ENCODE assay signal across 19 mouse cellular contexts in genomic region chr11:68331676-68332265, GRCm38 (mm10).
DNase-seq lines count a peak whose midpoint lies in the region.
"Had no signal": no experiment of that assay in that cellular context is flagged by ENCODE, and none has a peak within 500 bp of the region (broad histone marks: within the 10 kb centered on the region; RNA-seq: fewer than 3 reads in every experiment).

No protein-coding gene starts in this region.

- peaks cover 59% of the 10 kb centered on the region for H3K36me3 ChIP-seq in midbrain, embryonic 10.5 days
- H3K36me3 ChIP-seq: embryonic facial prominence, embryonic 15.5 days; forebrain, embryonic 10.5 days; heart, embryonic 12.5 days; hindbrain, embryonic 15.5 days; limb, embryonic 15.5 days; liver, embryonic 15.5 days; neural tube, embryonic 15.5 days had no signal

- peaks cover 8% of the 10 kb centered on the region; the same call in 1 of the 2 replicates for H3K4me1 ChIP-seq in midbrain, embryonic 10.5 days
- H3K4me1 ChIP-seq: embryonic facial prominence, embryonic 15.5 days; hindbrain, embryonic 15.5 days; limb, embryonic 15.5 days; liver, embryonic 15.5 days had no signal

- no peaks in the 10 kb centered on the region for H3K9me3 ChIP-seq in midbrain, embryonic 10.5 days (replicated peaks)
- H3K9me3 ChIP-seq: embryonic facial prominence, embryonic 15.5 days; forebrain, embryonic 10.5 days; heart, embryonic 12.5 days; limb, embryonic 15.5 days; liver, embryonic 15.5 days; neural tube, embryonic 15.5 days had no signal

- peak; percentile 86 for DNase-seq in left cerebral cortex, postnatal 4 days
- no peak for DNase-seq in left cerebral cortex, postnatal 25 days (ENCODE audit: low spot score in 2 of 2)
- DNase-seq in adrenal gland, postnatal 14 days = peak; percentile 51
- DNase-seq in cerebellum, adult 8-10 months = peak; percentile 19
- DNase-seq in MN1 (ENCODE audit: low spot score) = no peak
- no peak for DNase-seq in thymus, postnatal 10 days (ENCODE audit: low spot score in 2 of 2)
- DNase-seq in midbrain, embryonic 10.5 days (ENCODE audit: low spot score) = no peak
- DNase-seq: layer of hippocampus, postnatal 36 days; midbrain, embryonic 14.5 days; right cerebral cortex, postnatal 14 days; spleen, adult 18-20 months had no signal

- no peak overlapping the region for H3K27ac ChIP-seq in midbrain, embryonic 10.5 days (replicated peaks)
- H3K27ac ChIP-seq: embryonic facial prominence, embryonic 15.5 days; forebrain, embryonic 10.5 days; hindbrain, embryonic 15.5 days; limb, embryonic 15.5 days; liver, embryonic 15.5 days; neural tube, embryonic 15.5 days had no signal

- WGBS in midbrain, embryonic 10.5 days = 93% methylated on average over 13 of the region's 13 CpGs

- H3K4me3 ChIP-seq in midbrain, embryonic 10.5 days = no peak overlapping the region
- H3K4me3 ChIP-seq: embryonic facial prominence, embryonic 15.5 days; forebrain, embryonic 10.5 days; heart, embryonic 12.5 days; hindbrain, embryonic 15.5 days; limb, embryonic 15.5 days; liver, embryonic 15.5 days; neural tube, embryonic 15.5 days had no signal

- intact Hi-C loops in left cerebral cortex, postnatal 4 days (cut with DNase I) = no loop called here
- intact Hi-C loops in left cerebral cortex, postnatal 25 days (cut with DNase I) = no loop called here

- no peaks in the 10 kb centered on the region for H3K27me3 ChIP-seq in midbrain, embryonic 10.5 days (ENCODE audit: low read depth, poor library complexity, severe bottlenecking)
- H3K27me3 ChIP-seq: embryonic facial prominence, embryonic 15.5 days; heart, embryonic 12.5 days; hindbrain, embryonic 15.5 days; limb, embryonic 15.5 days; liver, embryonic 15.5 days; neural tube, embryonic 15.5 days; Patski had no signal

Comparison
In these comparisons a context has a peak if more than half of its experiments do, and no peak if none do; other contexts are left out.
1. DNase-seq: peak in left cerebral cortex, postnatal 4 days (single experiment), adrenal gland, postnatal 14 days (single experiment) and cerebellum, adult 8-10 months (single experiment); none in left cerebral cortex, postnatal 25 days (0 of 2), MN1 (single experiment), thymus, postnatal 10 days (0 of 2) and midbrain, embryonic 10.5 days (single experiment).